Mouse (Mus musculus) heart, embryonic 12.5 days (tissue): ENCODE results near the gene Fis1. TPM values are rescaled to one million over a fixed set of nuclear protein-coding genes. Genes with fewer than 3 reads are reported as not detected.

Source experiments
- ATAC-seq: fragments of 200-750 bp; cut with Nextera tagmentation; 2 replicates; pipeline ENCODE4 v1.8.0; 2017; ENCODE audit warnings: moderate TSS enrichment, moderate library complexity; ENCODE audit not compliant: insufficient number of reproducible peaks, low FRiP score
- H3K27ac ChIP-seq: fragments of 300-500 bp; sonication (generic); 2 replicates; pipeline ENCODE4 v1.5.1; 2016; ENCODE audit warnings: mild to moderate bottlenecking, moderate library complexity; ENCODE audit not compliant: poor library complexity, severe bottlenecking
- H3K27me3 ChIP-seq: fragments of 300-500 bp; sonication (generic); replicated peaks from 2 replicates; pipeline ENCODE4 v1.6.1; 2016; ENCODE audit warnings: mild to moderate bottlenecking, moderate library complexity
- H3K36me3 ChIP-seq: fragments of 300-500 bp; sonication (generic); 2 replicates; pipeline ENCODE4 v1.6.1; 2016; ENCODE audit warnings: mild to moderate bottlenecking, moderate library complexity
- H3K4me1 ChIP-seq: fragments of 300-500 bp; sonication (generic); replicated peaks from 2 replicates; pipeline ENCODE4 v1.6.1; 2016; ENCODE audit warnings: mild to moderate bottlenecking
- H3K4me2 ChIP-seq: fragments of 300-500 bp; sonication (generic); 2 replicates; pipeline ENCODE4 v1.6.1; 2016; ENCODE audit warnings: mild to moderate bottlenecking, moderate library complexity
- H3K4me3 ChIP-seq: fragments of 300-500 bp; sonication (generic); 2 replicates; pipeline ENCODE4 v1.5.1; 2016; ENCODE audit warnings: mild to moderate bottlenecking
- H3K9ac ChIP-seq: fragments of 300-500 bp; sonication (generic); 2 replicates; pipeline ENCODE4 v1.6.1; 2016; ENCODE audit warnings: mild to moderate bottlenecking, moderate library complexity
- H3K9me3 ChIP-seq: fragments of 300-500 bp; sonication (generic); replicated peaks from 2 replicates; pipeline ENCODE4 v1.6.1; 2016; ENCODE audit warnings: mild to moderate bottlenecking, moderate library complexity
- WGBS: fragments of 180-500 bp; shearing (Covaris S2); methylation state at CpG from one replicate; pipeline ENCODE4 v1.1.7; 2016; 5-methylcytosine and 5-hydroxymethylcytosine counted together
- polyA plus RNA-seq: library from polyadenylated mRNA; unstranded; fragments of >200 nt; fragmentation: Nextera tagmentation; extraction: Ambion mirVana; gene quantifications from 2 replicates; pipeline ENCODE4 v1.2.1, GENCODE M21; 2016

Fis1 gene
- polyA plus RNA-seq, 1 experiment from 2014 or later, result 245 TPM

GRCm38 (mm10) chr5:136973670-136974069, 20.6 kb downstream of the Fis1 start:
- Histone ChIP-seq H3K27me3 (no peaks in the 10 kb centered on the region), H3K9me3 (no peaks in the 10 kb centered on the region), H3K4me3 (no peak overlapping the region), H3K9ac (no peak overlapping the region), H3K36me3 (no peaks in the 10 kb centered on the region), H3K27ac (no peak overlapping the region), H3K4me2 (no peak overlapping the region), H3K4me1 (no peaks in the 10 kb centered on the region)
- WGBS, result 60% methylated on average over 8 of the region's 8 CpGs
- no peak for ATAC-seq

- H3K4me1 ChIP-seq, result no peaks in the 10 kb centered on the region; the same call in 1 of the 2 replicates
- 69% methylated on average over 4 of the region's 4 CpGs for WGBS
- H3K9ac ChIP-seq, result no peak overlapping the region
- no peak overlapping the region for H3K4me2 ChIP-seq
- no peak overlapping the region for H3K27ac ChIP-seq
- peaks cover 20% of the 10 kb centered on the region for H3K36me3 ChIP-seq
- H3K9me3 ChIP-seq, result no peaks in the 10 kb centered on the region
- no peak overlapping the region for H3K4me3 ChIP-seq
- no peaks in the 10 kb centered on the region for H3K27me3 ChIP-seq
- ATAC-seq, result no peak
Observed at GRCm38 (mm10) chr5:136977769-136978168, 24.7 kb downstream of the Fis1 start.

- Histone ChIP-seq H3K4me2 (no peak overlapping the region), H3K9ac (no peak overlapping the region), H3K27ac (no peak overlapping the region), H3K4me1 (no peaks in the 10 kb centered on the region; the same call in 1 of the 2 replicates), H3K4me3 (no peak overlapping the region), H3K9me3 (no peaks in the 10 kb centered on the region), H3K36me3 (peaks cover 39% of the 10 kb centered on the region), H3K27me3 (no peaks in the 10 kb centered on the region)
- no peak for ATAC-seq
- 79% methylated on average over 2 of the region's 2 CpGs for WGBS
Observed at GRCm38 (mm10) chr5:136979762-136980161, 26.7 kb downstream of the Fis1 start.

- Histone ChIP-seq H3K4me2 (no peak overlapping the region), H3K9ac (no peak overlapping the region), H3K4me3 (no peak overlapping the region), H3K4me1 (peaks cover 4% of the 10 kb centered on the region), H3K9me3 (no peaks in the 10 kb centered on the region), H3K27ac (no peak overlapping the region), H3K36me3 (peaks cover 39% of the 10 kb centered on the region), H3K27me3 (no peaks in the 10 kb centered on the region)
- ATAC-seq, result no peak
- WGBS, result 84% methylated on average over 8 of the region's 8 CpGs
Observed at GRCm38 (mm10) chr5:136980974-136981373, 27.9 kb downstream of the Fis1 start.

GRCm38 (mm10) chr5:136982338-136982930, 29.4 kb downstream of the Fis1 start:
- no peak overlapping the region for H3K27ac ChIP-seq
- H3K4me2 ChIP-seq, result no peak overlapping the region
- H3K9ac ChIP-seq, result no peak overlapping the region
- H3K9me3 ChIP-seq, result no peaks in the 10 kb centered on the region
- ATAC-seq, result no peak
- WGBS, result 62% methylated on average over 14 of the region's 16 CpGs
- H3K36me3 ChIP-seq, result peaks cover 39% of the 10 kb centered on the region
- H3K4me1 ChIP-seq, result peaks cover 8% of the 10 kb centered on the region
- no peak overlapping the region for H3K4me3 ChIP-seq
- H3K27me3 ChIP-seq, result no peaks in the 10 kb centered on the region

- no peak overlapping the region for H3K4me2 ChIP-seq
- H3K4me1 ChIP-seq, result peaks cover 17% of the 10 kb centered on the region
- no peaks in the 10 kb centered on the region for H3K9me3 ChIP-seq
- H3K36me3 ChIP-seq, result peaks cover 50% of the 10 kb centered on the region
- H3K27ac ChIP-seq, result no peak overlapping the region
- WGBS, result 43% methylated on average over 14 of the region's 14 CpGs
- H3K27me3 ChIP-seq, result no peaks in the 10 kb centered on the region
- H3K4me3 ChIP-seq, result no peak overlapping the region
- ATAC-seq, result no peak
- no peak overlapping the region for H3K9ac ChIP-seq
Observed at GRCm38 (mm10) chr5:136984828-136985227, 31.8 kb downstream of the Fis1 start.

- under 1% methylated on average over 26 of the region's 26 CpGs for WGBS
- Histone ChIP-seq H3K27me3 (no peaks in the 10 kb centered on the region), H3K4me3 (peak within 1 kb of the TSS; percentile 87), H3K36me3 (peaks cover 53% of the 10 kb centered on the region), H3K4me2 (peak within 1 kb of the TSS; percentile 93), H3K4me1 (peaks cover 17% of the 10 kb centered on the region), H3K27ac (peak within 1 kb of the TSS; percentile 92), H3K9ac (peak within 1 kb of the TSS; percentile 93), H3K9me3 (no peaks in the 10 kb centered on the region)
- ATAC-seq, result peak; percentile 92
Observed at GRCm38 (mm10) chr5:136986695-136987137, 33.6 kb downstream of the Fis1 start, which contains the start of gene Plod3. Gene Plod3, plus strand, starts transcription at chr5:136987019.

GRCm38 (mm10) chr5:136987138-136987933, 34.3 kb downstream of the Fis1 start:
- under 1% methylated on average over 67 of the region's 67 CpGs for WGBS
- H3K4me2 ChIP-seq, result peak overlapping the region; percentile 93
- peaks cover 17% of the 10 kb centered on the region for H3K4me1 ChIP-seq
- no peaks in the 10 kb centered on the region for H3K27me3 ChIP-seq
- peak overlapping the region; percentile 92 for H3K27ac ChIP-seq
- peak overlapping the region; percentile 87 for H3K4me3 ChIP-seq
- ATAC-seq, result peak; percentile 69
- H3K9me3 ChIP-seq, result no peaks in the 10 kb centered on the region
- peaks cover 54% of the 10 kb centered on the region for H3K36me3 ChIP-seq
- H3K9ac ChIP-seq, result peak overlapping the region; percentile 93

GRCm38 (mm10) chr5:136987934-136988271, 34.8 kb downstream of the Fis1 start, which contains the start of gene Znhit1:
Gene Znhit1, minus strand, starts transcription at chr5:136988021.
- peak within 1 kb of the TSS; percentile 92 for H3K27ac ChIP-seq

GRCm38 (mm10) chr5:136988420-136988819, 35.3 kb downstream of the Fis1 start:
- Histone ChIP-seq H3K4me3 (peak overlapping the region; percentile 87), H3K4me2 (peak overlapping the region; percentile 93), H3K9me3 (no peaks in the 10 kb centered on the region), H3K36me3 (peaks cover 60% of the 10 kb centered on the region), H3K9ac (peak overlapping the region; percentile 93), H3K27ac (no peak overlapping the region), H3K4me1 (peaks cover 17% of the 10 kb centered on the region), H3K27me3 (no peaks in the 10 kb centered on the region)
- 69% methylated on average over 7 of the region's 7 CpGs for WGBS
- ATAC-seq, result no peak

More at GRCm38 (mm10) chr5:136987934-136988271, 34.8 kb downstream of the Fis1 start, which contains the start of gene Znhit1:
- H3K9me3 ChIP-seq, result no peaks in the 10 kb centered on the region
- peak within 1 kb of the TSS; percentile 87 for H3K4me3 ChIP-seq
- peaks cover 60% of the 10 kb centered on the region for H3K36me3 ChIP-seq
- no peaks in the 10 kb centered on the region for H3K27me3 ChIP-seq
- WGBS, result 5% methylated on average over 12 of the region's 12 CpGs
- H3K4me2 ChIP-seq, result peak within 1 kb of the TSS; percentile 93
- H3K4me1 ChIP-seq, result peaks cover 17% of the 10 kb centered on the region
- ATAC-seq, result no peak
- peak within 1 kb of the TSS; percentile 93 for H3K9ac ChIP-seq

GRCm38 (mm10) chr5:136989801-136990200, 36.7 kb downstream of the Fis1 start:
- H3K36me3 ChIP-seq, result peaks cover 61% of the 10 kb centered on the region
- H3K4me2 ChIP-seq, result no peak overlapping the region
- no peak for ATAC-seq
- no peak overlapping the region for H3K4me3 ChIP-seq
- H3K9ac ChIP-seq, result no peak overlapping the region
- H3K27me3 ChIP-seq, result no peaks in the 10 kb centered on the region
- peaks cover 17% of the 10 kb centered on the region for H3K4me1 ChIP-seq
- no peak overlapping the region for H3K27ac ChIP-seq
- no peaks in the 10 kb centered on the region for H3K9me3 ChIP-seq
- 88% methylated on average over 6 of the region's 6 CpGs for WGBS
